Mouse (Mus musculus): Measurements from ENCODE around the gene Rgs6.

DNA sequence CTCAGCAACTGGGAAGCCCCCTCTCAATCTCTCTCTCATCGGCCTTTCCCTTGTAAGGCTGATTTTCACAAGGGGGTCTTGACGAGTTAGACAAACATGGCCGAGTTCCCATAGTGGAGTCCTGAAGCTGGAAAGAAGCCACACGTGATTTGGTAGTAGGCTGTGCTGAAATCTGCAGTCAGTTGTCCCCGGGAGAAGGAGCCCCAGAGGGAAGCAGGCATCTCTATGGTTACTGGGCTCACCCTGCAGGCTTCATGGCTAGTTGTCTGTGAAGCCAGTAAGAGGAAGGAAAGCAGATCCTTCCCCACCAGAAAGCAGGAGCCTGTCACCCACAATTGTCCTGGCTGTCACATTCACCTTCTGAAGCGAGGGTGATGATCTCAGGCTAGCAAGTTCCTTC is 231.2 kb downstream of the Rgs6 start:
- TF ChIP-seq CTCF (IDR thresholded peaks at IDR 0.05) (no peak), POLR2A (IDR thresholded peaks at IDR 0.05; ENCODE audit: insufficient read depth, low read depth, low read length) (no peak), EP300 (IDR thresholded peaks at IDR 0.05; ENCODE audit: insufficient read depth, low read depth, low read length) (no peak)

Data from heart, adult 2 months (tissue).